Mouse (Mus musculus) midbrain, postnatal 0 days (tissue): ENCODE data around the gene Kcnq1. TPM values are rescaled to one million over a fixed set of nuclear protein-coding genes. Genes with fewer than 3 reads are reported as not detected.

Experiments used
- ATAC-seq: fragments of 200-750 bp; cut with Nextera tagmentation; 2 replicates; pipeline ENCODE4 v1.8.0; 2017; ENCODE audit warnings: moderate number of reproducible peaks, mild to moderate bottlenecking, moderate TSS enrichment, moderate library complexity; ENCODE audit not compliant: low FRiP score
- DNase-seq: peaks from one replicate; pipeline ENCODE4 v3.0.0-alpha.2; 2015; ENCODE audit warnings: low spot score
- H3K27ac ChIP-seq: fragments of 300-500 bp; sonication (generic); 2 replicates; pipeline ENCODE4 v1.5.1; 2014; ENCODE audit warnings: low read depth, mild to moderate bottlenecking, low read length, mixed read lengths
- H3K27me3 ChIP-seq: fragments of 300-500 bp; sonication (generic); 2 replicates; pipeline ENCODE4 v1.6.1; 2014; ENCODE audit warnings: low read length, control low read depth, mixed read lengths; ENCODE audit not compliant: insufficient read depth
- H3K36me3 ChIP-seq: fragments of 300-500 bp; sonication (generic); 2 replicates; pipeline ENCODE4 v1.6.1; 2014; ENCODE audit warnings: low read length, control low read depth, mixed read lengths; ENCODE audit not compliant: insufficient read depth
- H3K4me1 ChIP-seq: fragments of 300-500 bp; sonication (generic); 2 replicates; pipeline ENCODE4 v1.6.1; 2014; ENCODE audit warnings: mild to moderate bottlenecking, control low read depth, antibody characterized with exemption, low read length, mixed read lengths; ENCODE audit not compliant: insufficient read depth
- H3K4me2 ChIP-seq: fragments of 300-500 bp; sonication (generic); 2 replicates; pipeline ENCODE4 v1.6.1; 2014; ENCODE audit warnings: low read depth, mild to moderate bottlenecking, low read length, mixed read lengths; ENCODE audit not compliant: poor library complexity, severe bottlenecking
- H3K4me3 ChIP-seq: fragments of 300-500 bp; sonication (generic); 2 replicates; pipeline ENCODE4 v1.5.1; 2014; ENCODE audit warnings: low read depth, mild to moderate bottlenecking, low read length, moderate library complexity
- H3K9ac ChIP-seq: fragments of 300-500 bp; sonication (generic); replicated peaks from 2 replicates; pipeline ENCODE4 v1.6.1; 2014; ENCODE audit warnings: mild to moderate bottlenecking, low read length, moderate library complexity, mixed read lengths; ENCODE audit not compliant: poor library complexity, severe bottlenecking
- H3K9me3 ChIP-seq: fragments of 300-500 bp; sonication (generic); 2 replicates; pipeline ENCODE4 v1.6.1; 2016; ENCODE audit warnings: low read length, control low read depth
- CTCF ChIP-seq: IDR thresholded peaks from 2 replicates; pipeline ENCODE4 v1.5.1; 2016; ENCODE audit warnings: antibody characterized with exemption, mild to moderate bottlenecking
- WGBS: fragments of 180-500 bp; shearing (Covaris S2); extraction: QIAGEN DNeasy Blood & Tissue Kit; methylation state at CpG from one replicate; pipeline ENCODE4 v1.1.7; 2014; 5-methylcytosine and 5-hydroxymethylcytosine counted together
- polyA plus RNA-seq: library from polyadenylated mRNA; unstranded; fragments of >200 nt; fragmentation: Nextera tagmentation; extraction: Ambion mirVana; gene quantifications from 2 replicates; pipeline ENCODE4 v1.2.1, GENCODE M21; 2015
- total RNA-seq: library from RNA; depleted of rRNA; stranded (reverse); fragments of >200 nt; gene quantifications from 2 replicates; pipeline ENCODE4 v1.2.3, GENCODE M21; 2014

The Kcnq1 gene
- total and polyA plus RNA-seq, 2 experiments from 2014 or later: 0.44 to 1.2 TPM

DNA sequence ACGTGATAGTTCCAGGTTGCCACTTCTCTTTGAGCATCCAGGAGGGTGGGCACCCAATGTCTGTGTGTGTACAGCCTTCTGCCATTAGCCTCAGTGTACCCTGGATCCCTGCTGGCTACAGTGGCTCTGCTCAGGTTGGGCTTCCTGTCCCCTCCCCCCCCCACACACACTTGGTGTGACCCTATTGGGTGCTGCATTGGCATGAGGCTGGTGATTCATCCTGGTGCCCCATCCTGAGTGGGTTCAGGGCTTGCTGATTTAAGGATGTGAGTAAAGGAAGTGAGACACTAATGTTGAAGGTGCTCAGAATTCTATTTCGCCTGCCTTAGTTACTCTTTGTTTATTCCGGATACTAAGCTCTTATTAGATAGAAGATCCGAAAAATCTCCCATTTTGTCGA is 26.7 kb downstream of the Kcnq1 start:
- H3K9ac ChIP-seq: no peak overlapping the region
- no peaks in the 10 kb centered on the region for H3K9me3 ChIP-seq
- ATAC-seq: no peak
- no peak overlapping the region for H3K4me3 ChIP-seq
- DNase-seq: no peak
- H3K4me2 ChIP-seq: no peak overlapping the region
- no peaks in the 10 kb centered on the region for H3K4me1 ChIP-seq
- TF ChIP-seq CTCF: no peak
- H3K27me3 ChIP-seq: no peaks in the 10 kb centered on the region
- H3K27ac ChIP-seq: no peak overlapping the region
- 83% methylated on average over 5 of the region's 5 CpGs for WGBS
- H3K36me3 ChIP-seq: no peaks in the 10 kb centered on the region

DNA sequence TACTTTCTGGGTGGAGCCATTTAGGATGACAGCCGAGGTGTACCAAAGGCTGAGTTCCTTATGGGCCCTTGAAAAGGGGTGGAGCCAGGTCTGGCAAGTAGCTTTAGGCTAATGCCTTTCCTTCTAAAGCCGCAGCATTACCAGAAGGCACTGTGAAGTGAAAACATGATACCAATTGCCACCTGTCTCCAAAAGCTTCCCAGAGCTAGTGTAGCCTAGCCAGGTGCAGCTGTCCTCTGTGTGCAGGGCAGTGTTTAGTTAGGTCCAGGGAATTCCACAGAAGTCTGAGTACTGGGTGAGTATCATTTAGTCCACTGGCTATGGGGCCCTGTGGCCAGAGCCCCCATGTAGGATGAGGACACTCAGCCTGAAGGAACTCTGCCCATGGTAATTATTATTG is 30.0 kb downstream of the Kcnq1 start:
- no peak overlapping the region for H3K27ac ChIP-seq
- no peaks in the 10 kb centered on the region for H3K27me3 ChIP-seq
- no peak overlapping the region for H3K4me3 ChIP-seq
- DNase-seq (no peak), ATAC-seq (no peak)
- no peaks in the 10 kb centered on the region for H3K9me3 ChIP-seq
- no peaks in the 10 kb centered on the region for H3K4me1 ChIP-seq
- 67% methylated on average over 2 of the region's 2 CpGs for WGBS
- no peaks in the 10 kb centered on the region for H3K36me3 ChIP-seq
- H3K9ac ChIP-seq: no peak overlapping the region
- H3K4me2 ChIP-seq: no peak overlapping the region
- TF ChIP-seq CTCF: no peak

DNA sequence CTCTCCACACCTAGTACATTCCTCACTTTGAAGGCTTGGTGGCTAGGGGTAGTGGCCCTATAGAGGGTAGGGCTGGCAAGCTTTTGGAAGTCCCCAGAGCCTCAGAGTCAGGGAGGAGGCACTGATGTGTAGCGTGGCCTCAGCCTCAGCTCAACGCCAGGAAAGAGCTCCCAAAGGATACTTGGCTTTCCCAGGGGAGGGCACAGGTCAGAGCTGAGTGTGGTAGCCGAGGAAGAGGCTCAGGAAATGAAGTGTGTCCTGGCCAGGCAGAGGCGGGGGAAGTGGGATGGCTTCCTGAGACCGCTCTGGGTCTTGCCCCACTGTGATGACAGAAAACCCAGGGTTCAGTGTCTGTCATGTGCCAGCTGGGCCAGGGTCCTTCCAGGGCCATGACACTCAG is 30.4 kb downstream of the Kcnq1 start:
- Histone ChIP-seq H3K27me3 (no peaks in the 10 kb centered on the region), H3K4me3 (no peak overlapping the region), H3K9ac (no peak overlapping the region), H3K36me3 (no peaks in the 10 kb centered on the region), H3K4me1 (no peaks in the 10 kb centered on the region), H3K9me3 (no peaks in the 10 kb centered on the region), H3K4me2 (no peak overlapping the region), H3K27ac (no peak overlapping the region)
- no peak for ATAC-seq
- WGBS: 61% methylated on average over 5 of the region's 5 CpGs
- no peak for TF ChIP-seq CTCF
- DNase-seq: no peak

DNA sequence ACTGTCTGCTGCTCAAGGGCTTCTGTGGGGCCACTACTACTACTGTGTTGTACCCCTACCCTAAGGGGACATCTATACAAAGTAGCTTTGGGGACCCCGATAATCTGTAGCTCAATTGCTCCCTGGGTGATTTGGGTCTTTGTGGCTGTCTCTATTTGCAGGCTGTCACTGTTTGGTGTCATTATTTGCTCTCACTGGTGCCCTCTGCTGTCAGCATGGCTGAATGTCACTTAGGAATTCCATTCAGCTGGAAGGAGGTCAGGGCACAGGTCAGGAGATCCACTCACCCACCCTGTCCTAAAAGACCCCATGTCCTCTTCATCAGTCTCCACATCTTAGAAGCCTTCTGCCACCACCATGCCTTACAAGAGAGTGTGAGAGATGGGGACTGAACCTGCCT is 32.6 kb downstream of the Kcnq1 start:
- no peak overlapping the region for H3K4me2 ChIP-seq
- WGBS: 24% methylated on average over 1 of the region's 1 CpGs
- H3K27ac ChIP-seq: no peak overlapping the region
- H3K27me3 ChIP-seq: no peaks in the 10 kb centered on the region
- no peak overlapping the region for H3K9ac ChIP-seq
- DNase-seq: peak; percentile 53
- H3K9me3 ChIP-seq: no peaks in the 10 kb centered on the region
- H3K4me1 ChIP-seq: no peaks in the 10 kb centered on the region
- ATAC-seq: no peak
- no peak overlapping the region for H3K4me3 ChIP-seq
- TF ChIP-seq CTCF: peak; percentile 76
- H3K36me3 ChIP-seq: no peaks in the 10 kb centered on the region

DNA sequence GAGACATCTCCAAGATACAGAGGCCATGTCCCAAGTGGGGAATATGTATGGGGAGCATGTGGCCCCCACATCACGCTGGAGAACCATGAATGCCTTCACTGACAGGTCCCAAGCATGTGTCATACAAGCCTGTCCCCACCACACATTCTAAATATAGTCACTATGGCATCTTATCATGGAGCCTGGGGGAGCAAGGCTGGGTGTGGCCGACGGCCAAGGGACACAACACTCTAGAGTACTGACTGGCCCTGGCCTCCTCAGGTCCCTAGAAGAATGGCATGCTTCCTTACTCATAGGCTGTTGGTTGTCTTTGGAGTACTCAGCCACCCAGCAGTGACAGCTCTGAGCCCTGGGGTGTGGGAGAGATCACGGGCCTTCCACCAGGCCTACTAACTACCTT is 33.8 kb downstream of the Kcnq1 start:
- Histone ChIP-seq H3K27me3 (no peaks in the 10 kb centered on the region), H3K4me2 (no peak overlapping the region), H3K4me1 (no peaks in the 10 kb centered on the region), H3K4me3 (no peak overlapping the region), H3K9ac (no peak overlapping the region), H3K36me3 (no peaks in the 10 kb centered on the region), H3K27ac (no peak overlapping the region), H3K9me3 (no peaks in the 10 kb centered on the region)
- no peak for TF ChIP-seq CTCF
- 80% methylated on average over 4 of the region's 4 CpGs for WGBS
- no peak for DNase-seq
- no peak for ATAC-seq

DNA sequence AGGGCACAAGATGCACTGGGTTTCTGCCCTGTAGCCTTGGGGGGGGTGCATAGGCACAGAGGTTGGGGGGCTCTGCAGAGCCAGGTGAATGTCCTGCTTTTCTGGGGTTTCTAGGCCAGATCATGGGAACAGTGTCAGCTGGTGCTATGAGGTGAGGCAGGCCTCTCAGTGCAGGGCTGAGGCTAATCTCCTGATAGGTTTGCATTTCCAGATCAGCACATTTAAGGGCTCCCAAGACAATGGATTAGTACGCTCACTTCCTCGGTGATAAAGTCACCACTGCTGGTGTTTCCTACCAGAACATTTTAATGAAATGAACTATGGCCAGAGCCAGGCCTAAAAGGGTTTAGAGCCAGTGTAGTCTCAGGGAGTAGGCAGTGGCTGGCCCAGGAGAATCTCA is 36.5 kb downstream of the Kcnq1 start:
- no peak for ATAC-seq
- H3K36me3 ChIP-seq: no peaks in the 10 kb centered on the region
- TF ChIP-seq CTCF: no peak
- H3K9me3 ChIP-seq: no peaks in the 10 kb centered on the region
- no peak overlapping the region for H3K27ac ChIP-seq
- 90% methylated on average over 2 of the region's 2 CpGs for WGBS
- DNase-seq: no peak
- H3K4me2 ChIP-seq: no peak overlapping the region
- H3K27me3 ChIP-seq: no peaks in the 10 kb centered on the region
- no peaks in the 10 kb centered on the region for H3K4me1 ChIP-seq
- no peak overlapping the region for H3K4me3 ChIP-seq
- no peak overlapping the region for H3K9ac ChIP-seq
